Mouse (Mus musculus): Measurements from ENCODE around the gene Herc3. TPM values are rescaled to one million over a fixed set of nuclear protein-coding genes. Genes with fewer than 3 reads are reported as not detected.
"Not testable (repeated sequence)": the region's sequence is repeated elsewhere in the genome, so short reads cannot be mapped to it uniquely, and the experiment has no call there.

Herc3 gene
- total RNA-seq (2014; rRNA removed; ENCODE audit: low replicate concordance) = 120 and 130 TPM in 2 replicates
- polyA plus RNA-seq (2015; fragmentation: Nextera tagmentation; extraction: Ambion mirVana) = 35.2 and 44.4 TPM in 2 replicates

GRCm38 (mm10) chr6:58831232-58832009, at the start of gene Herc3:
TSS of gene Herc3 (plus strand) at chr6:58831465.
- Histone ChIP-seq H3K4me2 (ENCODE audit: low read depth, low read length) (peak within 1 kb of the TSS; percentile 97), H3K9me3 (replicated peaks; ENCODE audit: control insufficient read depth, low read length) (no peaks in the 10 kb centered on the region), H3K27me3 (ENCODE audit: control insufficient read depth, insufficient read depth, low read length) (no peaks in the 10 kb centered on the region), H3K4me1 (ENCODE audit: control insufficient read depth, insufficient read depth) (no peaks in the 10 kb centered on the region), H3K27ac (ENCODE audit: low read depth) (peak within 1 kb of the TSS; percentile 93), H3K36me3 (replicated peaks; ENCODE audit: control insufficient read depth, insufficient read depth, low read length) (no peaks in the 10 kb centered on the region), H3K4me3 (ENCODE audit: low read depth, low read length) (peak within 1 kb of the TSS; percentile 95), H3K9ac (replicated peaks; ENCODE audit: low read depth, low read length) (peak within 1 kb of the TSS; percentile 71)
- TF ChIP-seq EP300 (IDR thresholded peaks at IDR 0.05; ENCODE audit: low read depth) = no peak
- TF ChIP-seq CTCF (IDR thresholded peaks at IDR 0.05; ENCODE audit: low read depth) = no peak
- DNase-seq (ENCODE audit: low spot score) = peak; percentile 59
- 1% methylated on average over 72 of the region's 83 CpGs for WGBS
- peak; percentile 88 for ATAC-seq (ENCODE audit: insufficient read depth, low read depth)

DNA sequence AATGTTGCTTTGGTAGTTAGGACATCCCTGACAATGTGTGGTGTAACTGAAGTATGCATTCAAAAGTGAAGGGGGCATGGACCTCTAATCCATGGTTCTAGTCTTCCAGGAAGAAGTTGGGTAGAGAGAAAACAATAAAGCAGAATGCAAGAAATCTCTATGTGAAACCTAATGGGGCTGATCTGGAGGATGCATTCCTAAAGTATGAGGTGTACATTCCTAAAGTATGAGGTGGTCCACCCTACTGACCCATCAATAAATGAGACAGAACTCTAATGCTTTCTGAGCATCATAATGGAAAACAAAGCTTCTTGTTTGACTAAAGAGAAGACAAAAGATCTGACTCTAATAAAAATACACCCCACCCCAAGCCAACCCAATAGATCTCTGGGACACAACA, 29.9 kb upstream of the Herc3 start:
- Histone ChIP-seq H3K9me3 (replicated peaks; ENCODE audit: control insufficient read depth, low read length) (no peaks in the 10 kb centered on the region), H3K9ac (replicated peaks; ENCODE audit: low read depth, low read length) (no peak overlapping the region), H3K4me2 (ENCODE audit: low read depth, low read length) (no peak overlapping the region)

DNA sequence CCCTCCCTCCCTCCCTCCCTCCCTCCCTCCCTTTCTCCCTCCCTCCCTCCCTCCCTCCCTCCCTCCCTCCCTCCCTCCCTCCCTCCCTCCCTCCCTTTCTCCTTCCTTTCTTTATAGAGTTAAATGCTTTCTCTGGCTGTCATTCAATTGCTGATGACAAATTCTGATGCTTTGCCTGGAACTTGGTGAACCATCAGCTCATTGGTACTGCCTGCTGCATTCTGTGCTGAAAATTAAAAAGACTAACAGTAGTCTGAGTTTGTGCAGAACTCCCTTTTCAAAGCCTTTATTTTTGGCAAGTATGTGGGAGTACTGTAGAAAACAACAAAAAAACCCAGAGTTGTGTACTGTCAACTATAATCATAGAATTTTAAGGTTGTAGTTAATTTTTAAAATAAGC, 16.9 kb upstream of the Herc3 start:
- no peak overlapping the region for H3K27ac ChIP-seq (ENCODE audit: low read depth)
- no peak for DNase-seq (ENCODE audit: low spot score)
- H3K27me3 ChIP-seq (ENCODE audit: control insufficient read depth, insufficient read depth, low read length) = no peaks in the 10 kb centered on the region
- H3K9me3 ChIP-seq (replicated peaks; ENCODE audit: control insufficient read depth, low read length) = no peaks in the 10 kb centered on the region
- H3K4me2 ChIP-seq (ENCODE audit: low read depth, low read length) = no peak overlapping the region
- no peaks in the 10 kb centered on the region for H3K4me1 ChIP-seq (ENCODE audit: control insufficient read depth, insufficient read depth)
- no peaks in the 10 kb centered on the region for H3K36me3 ChIP-seq (replicated peaks; ENCODE audit: control insufficient read depth, insufficient read depth, low read length)
- no peak for TF ChIP-seq EP300 (IDR thresholded peaks at IDR 0.05; ENCODE audit: low read depth)
- no peak for TF ChIP-seq CTCF (IDR thresholded peaks at IDR 0.05; ENCODE audit: low read depth)
- no peak for ATAC-seq (ENCODE audit: insufficient read depth, low read depth)
- H3K9ac ChIP-seq (replicated peaks; ENCODE audit: low read depth, low read length) = no peak overlapping the region
- no peak overlapping the region for H3K4me3 ChIP-seq (ENCODE audit: low read depth, low read length)

More for the DNA sequence above, 29.9 kb upstream of the Herc3 start:
- H3K27me3 ChIP-seq (ENCODE audit: control insufficient read depth, insufficient read depth, low read length) = no peaks in the 10 kb centered on the region
- no peak for TF ChIP-seq CTCF (IDR thresholded peaks at IDR 0.05; ENCODE audit: low read depth)
- TF ChIP-seq EP300 (IDR thresholded peaks at IDR 0.05; ENCODE audit: low read depth) = no peak
- ATAC-seq (ENCODE audit: insufficient read depth, low read depth) (no peak), DNase-seq (ENCODE audit: low spot score) (no peak)
- no peak overlapping the region for H3K27ac ChIP-seq (ENCODE audit: low read depth)
- H3K4me3 ChIP-seq (ENCODE audit: low read depth, low read length) = no peak overlapping the region
- no peaks in the 10 kb centered on the region for H3K4me1 ChIP-seq (ENCODE audit: control insufficient read depth, insufficient read depth)
- no peaks in the 10 kb centered on the region for H3K36me3 ChIP-seq (replicated peaks; ENCODE audit: control insufficient read depth, insufficient read depth, low read length)

- DNase-seq (ENCODE audit: low spot score); H3K9me3 ChIP-seq (replicated peaks; ENCODE audit: control insufficient read depth, low read length); ATAC-seq (ENCODE audit: insufficient read depth, low read depth); H3K27ac ChIP-seq (ENCODE audit: low read depth); H3K36me3 ChIP-seq (replicated peaks; ENCODE audit: control insufficient read depth, insufficient read depth, low read length); H3K9ac ChIP-seq (replicated peaks; ENCODE audit: low read depth, low read length); H3K27me3 ChIP-seq (ENCODE audit: control insufficient read depth, insufficient read depth, low read length); H3K4me2 ChIP-seq (ENCODE audit: low read depth, low read length); H3K4me1 ChIP-seq (ENCODE audit: control insufficient read depth, insufficient read depth); H3K4me3 ChIP-seq (ENCODE audit: low read depth, low read length): not testable (repeated sequence)
- 85% methylated on average over 5 of the region's 11 CpGs for WGBS
These were observed 14.2 kb upstream of the Herc3 start for GRCm38 (mm10) chr6:58817037-58817436.

GRCm38 (mm10) chr6:58825619-58826018, 5.6 kb upstream of the Herc3 start:
- ATAC-seq (ENCODE audit: insufficient read depth, low read depth) = no peak
- Histone ChIP-seq H3K4me1 (ENCODE audit: control insufficient read depth, insufficient read depth) (no peaks in the 10 kb centered on the region), H3K4me3 (ENCODE audit: low read depth, low read length) (no peak overlapping the region), H3K27ac (ENCODE audit: low read depth) (no peak overlapping the region), H3K9ac (replicated peaks; ENCODE audit: low read depth, low read length) (no peak overlapping the region), H3K27me3 (ENCODE audit: control insufficient read depth, insufficient read depth, low read length) (no peaks in the 10 kb centered on the region), H3K36me3 (replicated peaks; ENCODE audit: control insufficient read depth, insufficient read depth, low read length) (no peaks in the 10 kb centered on the region), H3K9me3 (replicated peaks; ENCODE audit: control insufficient read depth, low read length) (no peaks in the 10 kb centered on the region), H3K4me2 (ENCODE audit: low read depth, low read length) (no peak overlapping the region)
- 73% methylated on average over 2 of the region's 2 CpGs for WGBS
- no peak for DNase-seq (ENCODE audit: low spot score)
- no peak for TF ChIP-seq CTCF (IDR thresholded peaks at IDR 0.05; ENCODE audit: low read depth)
- TF ChIP-seq EP300 (IDR thresholded peaks at IDR 0.05; ENCODE audit: low read depth) = no peak

DNA sequence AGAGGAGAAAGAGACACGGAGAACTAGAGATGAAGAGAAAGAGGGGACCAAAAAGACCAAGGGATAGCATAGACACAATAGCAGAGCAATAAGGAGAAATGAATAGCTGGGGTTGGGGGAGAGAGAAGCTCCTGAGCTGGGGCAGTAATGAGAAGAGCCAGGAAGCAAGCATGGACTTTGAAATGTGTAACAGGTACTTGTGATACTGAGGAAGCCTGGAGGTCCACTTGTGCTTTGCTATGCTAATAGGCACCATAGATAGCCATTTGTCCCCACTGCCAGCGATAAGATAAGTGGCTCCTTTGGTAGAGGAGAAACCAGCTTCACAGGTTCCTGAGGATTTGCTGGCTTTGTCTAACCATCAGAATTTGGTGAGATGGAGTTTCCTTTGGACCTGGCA, 5.2 kb upstream of the Herc3 start:
- H3K27ac ChIP-seq (ENCODE audit: low read depth) = no peak overlapping the region
- DNase-seq (ENCODE audit: low spot score) = no peak
- no peak overlapping the region for H3K4me3 ChIP-seq (ENCODE audit: low read depth, low read length)
- H3K9me3 ChIP-seq (replicated peaks; ENCODE audit: control insufficient read depth, low read length) = no peaks in the 10 kb centered on the region
- H3K4me2 ChIP-seq (ENCODE audit: low read depth, low read length) = no peak overlapping the region
- WGBS = 67% methylated on average over 2 of the region's 2 CpGs
- ATAC-seq (ENCODE audit: insufficient read depth, low read depth) = no peak
- no peak overlapping the region for H3K9ac ChIP-seq (replicated peaks; ENCODE audit: low read depth, low read length)
- no peak for TF ChIP-seq EP300 (IDR thresholded peaks at IDR 0.05; ENCODE audit: low read depth)
- TF ChIP-seq CTCF (IDR thresholded peaks at IDR 0.05; ENCODE audit: low read depth) = no peak
- H3K4me1 ChIP-seq (ENCODE audit: control insufficient read depth, insufficient read depth) = no peaks in the 10 kb centered on the region
- H3K27me3 ChIP-seq (ENCODE audit: control insufficient read depth, insufficient read depth, low read length) = no peaks in the 10 kb centered on the region
- H3K36me3 ChIP-seq (replicated peaks; ENCODE audit: control insufficient read depth, insufficient read depth, low read length) = no peaks in the 10 kb centered on the region
